Mouse (Mus musculus) hindbrain, postnatal 0 days (tissue): ENCODE data around the gene Ccl17. TPM values are rescaled to one million over a fixed set of nuclear protein-coding genes. Genes with fewer than 3 reads are reported as not detected.

Source experiments
- ATAC-seq: fragments of 200-750 bp; cut with Nextera tagmentation; 2 replicates; pipeline ENCODE4 v1.8.0; 2017; ENCODE audit warnings: mild to moderate bottlenecking, moderate TSS enrichment, moderate library complexity
- DNase-seq: peaks from one replicate; pipeline ENCODE4 v3.0.0-alpha.2; 2015; ENCODE audit warnings: low spot score
- H3K27ac ChIP-seq: fragments of 300-500 bp; sonication (generic); 2 replicates; pipeline ENCODE4 v1.5.1; 2014; ENCODE audit warnings: mild to moderate bottlenecking
- H3K27me3 ChIP-seq: fragments of 300-500 bp; sonication (generic); 2 replicates; pipeline ENCODE4 v1.6.1; 2014; ENCODE audit warnings: low read length, mixed read lengths; ENCODE audit not compliant: insufficient read depth
- H3K36me3 ChIP-seq: fragments of 300-500 bp; sonication (generic); 2 replicates; pipeline ENCODE4 v1.6.1; 2014; ENCODE audit warnings: low read length, mixed read lengths; ENCODE audit not compliant: insufficient read depth
- H3K4me1 ChIP-seq: fragments of 300-500 bp; sonication (generic); 2 replicates; pipeline ENCODE4 v1.6.1; 2014; ENCODE audit warnings: antibody characterized with exemption, low read length, mixed read lengths; ENCODE audit not compliant: insufficient read depth
- H3K4me2 ChIP-seq: fragments of 300-500 bp; sonication (generic); 2 replicates; pipeline ENCODE4 v1.6.1; 2014; ENCODE audit warnings: low read depth, mild to moderate bottlenecking, low read length, moderate library complexity, mixed read lengths
- H3K4me3 ChIP-seq: fragments of 300-500 bp; sonication (generic); 2 replicates; pipeline ENCODE4 v1.5.1; 2014; ENCODE audit warnings: low read length
- H3K9ac ChIP-seq: fragments of 300-500 bp; sonication (generic); replicated peaks from 2 replicates; pipeline ENCODE4 v1.6.1; 2014; ENCODE audit warnings: mild to moderate bottlenecking, low read length, moderate library complexity, mixed read lengths
- H3K9me3 ChIP-seq: fragments of 300-500 bp; sonication (generic); 2 replicates; pipeline ENCODE4 v1.6.1; 2016; ENCODE audit warnings: low read length, mixed read lengths
- CTCF ChIP-seq: IDR thresholded peaks from 2 replicates; pipeline ENCODE4 v1.5.1; 2016; ENCODE audit warnings: antibody characterized with exemption, control low read depth, low read depth
- WGBS: fragments of 180-500 bp; shearing (Covaris S2); extraction: QIAGEN DNeasy Blood & Tissue Kit; methylation state at CpG from one replicate; pipeline ENCODE4 v1.1.7; 2014; 5-methylcytosine and 5-hydroxymethylcytosine counted together
- polyA plus RNA-seq: library from polyadenylated mRNA; unstranded; fragments of >200 nt; fragmentation: Nextera tagmentation; extraction: Ambion mirVana; gene quantifications from 2 replicates; pipeline ENCODE4 v1.2.1, GENCODE M21; 2015
- total RNA-seq: library from RNA; depleted of rRNA; stranded (reverse); fragments of >200 nt; gene quantifications from 2 replicates; pipeline ENCODE4 v1.2.3, GENCODE M21; 2014

Ccl17 gene
- total and polyA plus RNA-seq, 2 experiments from 2014 or later, result 4.8 TPM; not detected in 1

DNA sequence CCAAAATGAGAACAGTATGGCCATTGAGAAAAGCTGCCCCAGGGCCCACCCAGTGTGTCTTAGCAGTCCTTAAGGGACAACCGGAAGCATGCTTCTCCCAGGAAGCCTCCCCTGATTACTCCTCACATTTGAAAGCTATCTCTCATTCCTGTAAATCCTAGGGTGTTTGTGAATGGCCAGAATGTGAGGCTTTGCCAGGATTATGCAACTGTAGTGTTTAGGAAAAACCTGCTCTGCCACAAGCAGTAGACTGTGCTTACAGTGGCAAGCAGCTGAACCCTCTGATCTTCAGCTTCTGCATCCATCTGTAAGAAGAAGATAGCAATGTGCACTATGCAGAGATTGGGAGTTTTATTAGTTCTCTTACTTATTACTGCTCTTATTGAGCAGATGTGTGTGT lies 35.7 kb upstream of the Ccl17 start:
- Histone ChIP-seq H3K9ac (no peak overlapping the region), H3K36me3 (no peaks in the 10 kb centered on the region), H3K9me3 (no peaks in the 10 kb centered on the region), H3K4me1 (peaks cover 25% of the 10 kb centered on the region), H3K4me2 (peak overlapping the region; percentile 78; the same call in 1 of the 2 replicates), H3K27me3 (no peaks in the 10 kb centered on the region), H3K27ac (no peak overlapping the region), H3K4me3 (no peak overlapping the region)
- WGBS, result 97% methylated on average over 1 of the region's 1 CpGs
- no peak for TF ChIP-seq CTCF
- DNase-seq (no peak), ATAC-seq (no peak)

DNA sequence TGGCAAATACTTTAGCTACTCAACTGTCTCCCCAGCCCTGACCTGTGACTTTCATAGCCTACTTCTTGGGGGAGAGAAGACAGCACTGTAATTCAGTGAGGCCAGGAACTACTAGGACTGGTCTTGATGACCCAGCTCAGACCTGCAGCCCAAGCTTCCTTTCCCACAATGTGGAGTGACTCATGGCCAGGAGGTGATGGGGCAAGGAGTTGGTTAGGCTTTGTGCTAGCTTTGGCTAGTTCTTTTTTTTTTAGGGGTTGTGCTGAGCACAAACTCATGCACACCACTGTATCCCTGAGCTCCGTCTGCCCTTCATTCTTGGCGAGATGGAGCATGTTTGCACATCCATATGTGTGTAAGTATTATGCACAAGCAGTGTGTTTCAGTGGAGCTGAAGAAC lies 33.9 kb upstream of the Ccl17 start:
- Histone ChIP-seq H3K9me3 (no peaks in the 10 kb centered on the region), H3K4me1 (peaks cover 19% of the 10 kb centered on the region), H3K27ac (no peak overlapping the region), H3K27me3 (no peaks in the 10 kb centered on the region), H3K36me3 (no peaks in the 10 kb centered on the region), H3K4me2 (no peak overlapping the region), H3K9ac (no peak overlapping the region), H3K4me3 (no peak overlapping the region)
- DNase-seq (no peak), ATAC-seq (no peak)
- 92% methylated on average over 2 of the region's 2 CpGs for WGBS
- no peak for TF ChIP-seq CTCF

DNA sequence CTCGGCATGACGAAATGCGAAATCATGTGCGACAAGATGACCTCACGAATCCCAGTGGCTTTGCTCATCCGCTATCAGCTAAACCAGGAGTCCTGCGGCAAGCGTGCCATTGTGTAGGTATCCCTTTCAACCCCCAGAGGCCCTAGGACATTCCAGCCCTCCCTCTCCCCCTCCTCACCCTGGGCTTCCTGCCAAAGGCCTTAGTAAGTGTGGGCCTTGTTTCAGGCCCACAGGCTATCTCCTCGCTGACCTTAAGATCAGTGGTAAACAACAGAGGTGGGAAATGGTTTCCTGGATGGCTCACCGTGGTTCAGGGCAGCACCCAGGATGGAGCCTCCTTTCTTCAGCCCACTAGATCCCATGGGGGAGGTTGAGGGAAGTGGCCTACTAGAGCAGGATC lies 32.2 kb upstream of the Ccl17 start:
- WGBS, result 57% methylated on average over 10 of the region's 10 CpGs
- H3K9ac ChIP-seq, result no peak overlapping the region
- H3K4me2 ChIP-seq, result no peak overlapping the region
- no peak overlapping the region for H3K27ac ChIP-seq
- DNase-seq (no peak), ATAC-seq (no peak)
- no peaks in the 10 kb centered on the region for H3K27me3 ChIP-seq
- H3K9me3 ChIP-seq, result no peaks in the 10 kb centered on the region
- no peak overlapping the region for H3K4me3 ChIP-seq
- H3K4me1 ChIP-seq, result peaks cover 11% of the 10 kb centered on the region; the same call in 1 of the 2 replicates
- H3K36me3 ChIP-seq, result no peaks in the 10 kb centered on the region
- TF ChIP-seq CTCF, result no peak

GRCm38 (mm10) chr8:94778473-94778872 lies 31.8 kb upstream of the Ccl17 start:
- no peak for TF ChIP-seq CTCF
- 54% methylated on average over 5 of the region's 5 CpGs for WGBS
- DNase-seq, result no peak

GRCm38 (mm10) chr8:94778895-94779533 lies 31.2 kb upstream of the Ccl17 start:
- H3K9ac ChIP-seq, result no peak overlapping the region
- ATAC-seq (no peak), DNase-seq (no peak)
- no peak overlapping the region for H3K4me3 ChIP-seq
- H3K27ac ChIP-seq, result no peak overlapping the region
- H3K27me3 ChIP-seq, result no peaks in the 10 kb centered on the region
- TF ChIP-seq CTCF, result no peak
- H3K9me3 ChIP-seq, result no peaks in the 10 kb centered on the region
- H3K4me1 ChIP-seq, result peaks cover 6% of the 10 kb centered on the region; the same call in 1 of the 2 replicates
- WGBS, result 63% methylated on average over 10 of the region's 10 CpGs
- H3K4me2 ChIP-seq, result no peak overlapping the region
- H3K36me3 ChIP-seq, result no peaks in the 10 kb centered on the region

More at GRCm38 (mm10) chr8:94778473-94778872, 31.8 kb upstream of the Ccl17 start:
- Histone ChIP-seq H3K4me2 (no peak overlapping the region), H3K4me1 (peaks cover 11% of the 10 kb centered on the region; the same call in 1 of the 2 replicates), H3K36me3 (no peaks in the 10 kb centered on the region), H3K9ac (no peak overlapping the region), H3K4me3 (no peak overlapping the region), H3K27ac (no peak overlapping the region), H3K9me3 (no peaks in the 10 kb centered on the region), H3K27me3 (no peaks in the 10 kb centered on the region)
- no peak for ATAC-seq

GRCm38 (mm10) chr8:94779534-94780294 lies 30.5 kb upstream of the Ccl17 start:
- no peaks in the 10 kb centered on the region for H3K27me3 ChIP-seq
- no peaks in the 10 kb centered on the region for H3K36me3 ChIP-seq
- no peak overlapping the region for H3K9ac ChIP-seq
- 94% methylated on average over 16 of the region's 16 CpGs for WGBS
- DNase-seq (no peak), ATAC-seq (no peak)
- no peak overlapping the region for H3K4me3 ChIP-seq
- H3K4me1 ChIP-seq, result peaks cover 4% of the 10 kb centered on the region; the same call in 1 of the 2 replicates
- no peak overlapping the region for H3K4me2 ChIP-seq
- no peaks in the 10 kb centered on the region for H3K9me3 ChIP-seq
- no peak for TF ChIP-seq CTCF
- no peak overlapping the region for H3K27ac ChIP-seq
